Comparison of ENCODE assay signal across 10 mouse cellular contexts in genomic region chr9:60744171-60744969, GRCm38 (mm10). TPM values are rescaled to one million over a fixed set of nuclear protein-coding genes. Genes with fewer than 3 reads are reported as not detected.
DNase-seq lines count a peak whose midpoint lies in the region; ATAC-seq lines count a peak whose summit lies in the region.
"Had no signal": no experiment of that assay in that cellular context is flagged by ENCODE, and none has a peak within 500 bp of the region (broad histone marks: within the 10 kb centered on the region; RNA-seq: fewer than 3 reads in every experiment).

No protein-coding gene starts in this region.

- 40% methylated on average over 18 of the region's 18 CpGs for WGBS in neural tube, embryonic 15.5 days
- 49% methylated on average over 18 of the region's 18 CpGs for WGBS in midbrain, embryonic 13.5 days

- H3K9ac ChIP-seq in neural tube, embryonic 15.5 days (replicated peaks), result no peak overlapping the region
- no peak overlapping the region for H3K9ac ChIP-seq in midbrain, embryonic 13.5 days (replicated peaks)

- no peak; the same call in 1 of the 2 replicates for ATAC-seq in neural tube, embryonic 15.5 days (ENCODE audit: low FRiP score)
- 0 out of 2 replicates have a peak, but pooled peaks have one; percentile 20 for ATAC-seq in midbrain, embryonic 13.5 days

- H3K4me3 ChIP-seq in neural tube, embryonic 15.5 days (replicated peaks), result no peak overlapping the region
- no peak overlapping the region for H3K4me3 ChIP-seq in midbrain, embryonic 13.5 days (replicated peaks)
- H3K4me3 ChIP-seq: erythroblast, embryonic 14.5 days had no signal

- no peak overlapping the region for H3K4me2 ChIP-seq in neural tube, embryonic 15.5 days
- H3K4me2 ChIP-seq in midbrain, embryonic 13.5 days (replicated peaks), result no peak overlapping the region

- no peaks in the 10 kb centered on the region for H3K27me3 ChIP-seq in neural tube, embryonic 15.5 days (replicated peaks)
- H3K27me3 ChIP-seq in midbrain, embryonic 13.5 days, result no peaks in the 10 kb centered on the region

- H3K4me1 ChIP-seq in neural tube, embryonic 15.5 days, result peaks cover 15% of the 10 kb centered on the region
- H3K4me1 ChIP-seq in midbrain, embryonic 13.5 days (replicated peaks), result no peaks in the 10 kb centered on the region

- no peaks in the 10 kb centered on the region for H3K9me3 ChIP-seq in neural tube, embryonic 15.5 days (replicated peaks)
- H3K9me3 ChIP-seq in midbrain, embryonic 13.5 days, result peaks cover 2% of the 10 kb centered on the region; the same call in 1 of the 2 replicates

- no peak overlapping the region for H3K27ac ChIP-seq in neural tube, embryonic 15.5 days (replicated peaks)
- H3K27ac ChIP-seq in midbrain, embryonic 13.5 days, result no peak overlapping the region
- H3K27ac ChIP-seq: macrophage had no signal

- peak; percentile 43 for DNase-seq in neural tube, embryonic 10.5 days (ENCODE audit: extremely low spot score, low spot score)
- DNase-seq in R1 (ENCODE audit: low read depth, low spot score), result peak; percentile 53
- peak; percentile 60 for DNase-seq in cerebellum, adult 9-11 months
- DNase-seq in gastrocnemius, postnatal 10 days, result peak; percentile 43
- DNase-seq in layer of hippocampus, postnatal 14 days (ENCODE audit: low spot score in 2 of 2), result peak; percentile 69 to 70
- peak; percentile 69 for DNase-seq in thymus, postnatal 4 days

- no peaks in the 10 kb centered on the region for H3K36me3 ChIP-seq in neural tube, embryonic 15.5 days
- H3K36me3 ChIP-seq in midbrain, embryonic 13.5 days, result no peaks in the 10 kb centered on the region

RNA-seq across cellular contexts. Expression of gene Larp6, which starts 31.6 kb away (rescaled TPM):
- 21.5 and 24.1 TPM in 2 replicates for polyA plus RNA-seq in neural tube, embryonic 15.5 days (2015; fragmentation: Nextera tagmentation; extraction: Ambion mirVana)
- 1 to 10 TPM; 2.2 to 2.9 TPM for total RNA-seq in gastrocnemius, postnatal 10 days (2021)
- 10 to 100 TPM; 32.2 to 32.8 TPM for total RNA-seq in layer of hippocampus, postnatal 14 days (2021)
- 6.5 and 7.7 TPM in 2 replicates for polyA plus RNA-seq in midbrain, embryonic 13.5 days (2015; fragmentation: Nextera tagmentation; extraction: Ambion mirVana)
- polyA plus RNA-seq: erythroblast, embryonic 14.5 days had no signal

RNA-seq across cellular contexts. Expression of gene Uaca, which starts 50.0 kb away (rescaled TPM):
- polyA plus RNA-seq in neural tube, embryonic 15.5 days (2015; fragmentation: Nextera tagmentation; extraction: Ambion mirVana), result 16.9 and 24.6 TPM in 2 replicates
- 10 to 100 TPM; 84.9 to 90.4 TPM for total RNA-seq in gastrocnemius, postnatal 10 days (2021)
- 10 to 100 TPM in 1 of 2 experiments, 1 to 10 TPM in 1; 8.9 to 13.6 TPM for total RNA-seq in layer of hippocampus, postnatal 14 days (2021)
- polyA plus RNA-seq in midbrain, embryonic 13.5 days (2015; fragmentation: Nextera tagmentation; extraction: Ambion mirVana), result 17.5 and 22.0 TPM in 2 replicates
- polyA plus RNA-seq: erythroblast, embryonic 14.5 days had no signal

RNA-seq across cellular contexts. Expression of gene Lrrc49, which starts 56.4 kb away (rescaled TPM):
- polyA plus RNA-seq in neural tube, embryonic 15.5 days (2015; fragmentation: Nextera tagmentation; extraction: Ambion mirVana), result 65.7 and 77.7 TPM in 2 replicates
- total RNA-seq in gastrocnemius, postnatal 10 days (2021), result 1 to 10 TPM; 4.7 to 5.1 TPM
- total RNA-seq in layer of hippocampus, postnatal 14 days (2021), result 10 to 100 TPM; 53.6 to 62.6 TPM
- polyA plus RNA-seq in midbrain, embryonic 13.5 days (2015; fragmentation: Nextera tagmentation; extraction: Ambion mirVana), result 79.2 and 83.6 TPM in 2 replicates

Comparison
In these comparisons a context has a peak if more than half of its experiments do, and no peak if none do; other contexts are left out.
1. RNA of gene Larp6, which starts 31.6 kb away (total RNA-seq): 32.2 to 32.8 TPM in layer of hippocampus, postnatal 14 days; 2.2 to 2.9 TPM in gastrocnemius, postnatal 10 days; every median in the first group is over 4 times any median in the second.
2. RNA of gene Uaca, which starts 50.0 kb away (total RNA-seq): 84.9 to 90.4 TPM in gastrocnemius, postnatal 10 days; 8.9 to 13.6 TPM in layer of hippocampus, postnatal 14 days; every median in the first group is over 4 times any median in the second.
3. RNA of gene Lrrc49, which starts 56.4 kb away (total RNA-seq): 53.6 to 62.6 TPM in layer of hippocampus, postnatal 14 days; 4.7 to 5.1 TPM in gastrocnemius, postnatal 10 days; every median in the first group is over 4 times any median in the second.
4. Peak in every context shown above with its lines, with median percentiles within 50 percentile points of each other: DNase-seq.